Mouse (Mus musculus): Measurements from ENCODE around the gene Gm11564. TPM values are rescaled to one million over a fixed set of nuclear protein-coding genes. Genes with fewer than 3 reads are reported as not detected.
"Not testable (repeated sequence)": the region's sequence is repeated elsewhere in the genome, so short reads cannot be mapped to it uniquely, and the experiment has no call there.

Gm11564 gene
- not detected for total RNA-seq (2022)

DNA sequence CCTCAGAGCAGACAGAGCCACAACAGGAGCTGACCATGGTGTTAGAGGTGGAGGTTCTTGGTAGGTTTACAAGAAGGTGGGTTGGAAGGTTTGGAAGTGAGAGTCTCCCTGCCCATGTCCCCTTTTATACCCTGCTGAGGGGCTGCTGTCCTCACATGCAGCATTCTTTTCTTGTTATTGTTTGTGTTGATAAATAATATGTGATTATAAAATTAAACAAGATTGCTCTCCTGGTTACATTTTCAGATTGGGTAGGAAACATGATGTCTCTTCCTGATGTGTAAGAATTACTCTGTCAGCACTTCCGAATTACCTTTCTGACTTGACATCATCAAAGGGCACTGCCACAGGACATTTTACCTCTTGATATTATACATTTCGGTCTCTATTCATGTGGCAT lies at the start of gene Gm11564:
Gm11564 (minus strand) TSS at position 101 of the 400 bp plus-strand sequence.
- not testable (repeated sequence) for DNase-seq

DNA sequence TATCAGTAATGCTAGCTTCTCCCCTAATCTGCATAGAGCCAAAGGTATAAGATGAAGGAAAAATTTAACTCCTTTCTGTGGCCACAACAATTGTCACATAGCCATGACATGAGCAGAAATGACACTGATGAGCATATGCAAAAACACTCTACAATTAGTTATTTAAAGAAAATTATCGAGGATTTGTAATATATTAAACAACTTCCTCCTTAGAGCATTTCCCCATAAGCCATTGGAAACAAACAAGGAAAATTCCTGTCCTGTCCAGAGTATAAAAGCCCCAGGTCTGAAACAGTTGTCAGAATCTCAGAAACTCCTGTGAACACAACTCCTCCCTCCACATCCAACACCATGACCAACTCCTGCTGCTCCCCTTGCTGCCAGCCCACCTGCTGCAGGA lies 48.7 kb upstream of the Gm11564 start, which contains the start of gene Gm11559:
Gm11559 (plus strand) TSS at position 301 of the 400 bp plus-strand sequence.
- not testable (repeated sequence) for DNase-seq

DNA sequence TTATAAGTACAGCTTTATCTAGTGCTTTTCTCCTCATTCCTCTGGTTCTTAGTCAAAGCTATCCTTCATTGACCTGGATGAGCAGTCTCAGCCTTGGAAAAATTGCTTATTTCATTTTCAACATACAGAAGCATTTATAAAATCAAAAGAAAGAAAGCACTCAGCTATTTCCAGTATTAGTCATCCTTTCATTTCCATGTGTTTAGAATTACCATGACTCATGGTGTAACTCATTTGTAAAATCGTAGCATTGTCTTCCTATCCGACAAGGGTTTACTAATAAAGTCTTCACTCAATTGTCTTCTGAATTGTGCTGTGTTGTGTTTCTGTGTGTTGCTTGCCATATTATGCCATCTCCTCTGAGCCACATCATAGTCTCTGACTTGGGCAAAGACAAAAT lies 43.3 kb upstream of the Gm11564 start:
- no peak for DNase-seq

DNA sequence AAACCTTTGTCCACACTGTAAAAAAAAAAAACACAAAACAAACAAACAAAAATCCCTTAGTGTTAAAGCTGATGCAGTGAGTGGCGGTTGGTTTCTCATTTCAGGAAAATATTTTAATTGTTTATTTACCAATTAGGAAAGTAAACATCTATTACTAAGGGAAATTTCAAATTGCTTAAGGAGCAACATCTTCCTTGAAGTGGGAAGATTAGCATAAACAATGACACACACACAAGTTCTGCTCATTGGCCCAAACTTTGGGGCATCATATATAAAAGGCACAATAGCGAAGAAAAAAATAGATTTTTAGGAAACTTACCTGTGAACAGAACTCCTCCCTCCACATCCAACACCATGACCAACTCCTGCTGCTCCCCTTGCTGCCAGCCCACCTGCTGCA lies 42.2 kb upstream of the Gm11564 start, which contains the start of gene Gm11568:
Gm11568 (plus strand) TSS at position 301 of the 400 bp plus-strand sequence.
- no peak for DNase-seq

DNA sequence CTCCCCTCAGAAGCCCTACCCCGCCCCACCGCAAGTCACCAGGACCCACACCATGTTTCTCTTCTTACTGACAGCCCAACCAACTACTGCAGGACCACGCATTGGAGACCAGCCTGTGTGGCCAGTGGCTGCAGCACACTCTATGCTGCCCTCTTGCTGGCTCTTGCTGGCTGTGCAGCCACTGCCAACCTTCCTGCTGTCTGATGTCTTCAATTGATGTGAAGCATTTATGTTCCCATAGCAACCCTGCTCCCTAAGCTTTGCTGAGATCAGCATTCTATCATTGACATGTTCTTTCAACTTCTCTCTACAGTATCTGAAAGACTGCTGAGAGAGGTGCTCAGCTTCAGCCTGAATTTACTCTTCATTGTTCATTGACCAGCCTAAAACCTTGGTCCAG lies 38.7 kb upstream of the Gm11564 start:
- DNase-seq: peak; percentile 1

DNA sequence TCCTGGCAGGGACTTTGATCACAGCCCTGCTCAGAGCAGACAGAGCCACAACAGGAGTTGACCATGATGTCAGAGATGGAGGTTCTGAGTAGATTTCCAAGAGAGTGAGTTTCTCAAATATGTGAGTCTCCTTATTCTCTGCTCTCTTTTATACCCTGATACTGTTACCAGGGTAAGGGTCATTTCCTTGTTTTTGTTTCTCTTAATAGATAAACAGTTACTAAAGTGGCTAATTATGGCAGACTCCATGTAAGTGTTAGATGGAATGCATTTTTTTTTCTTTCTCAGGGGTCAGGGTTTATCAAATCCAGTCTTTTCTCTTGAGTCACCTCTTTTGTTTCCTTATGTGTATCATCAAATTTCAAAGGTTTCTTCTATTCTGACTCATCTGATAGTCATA lies 36.0 kb upstream of the Gm11564 start, which contains the start of gene Krtap4-16:
Krtap4-16 (minus strand) TSS at position 101 of the 400 bp plus-strand sequence.
- DNase-seq: no peak

DNA sequence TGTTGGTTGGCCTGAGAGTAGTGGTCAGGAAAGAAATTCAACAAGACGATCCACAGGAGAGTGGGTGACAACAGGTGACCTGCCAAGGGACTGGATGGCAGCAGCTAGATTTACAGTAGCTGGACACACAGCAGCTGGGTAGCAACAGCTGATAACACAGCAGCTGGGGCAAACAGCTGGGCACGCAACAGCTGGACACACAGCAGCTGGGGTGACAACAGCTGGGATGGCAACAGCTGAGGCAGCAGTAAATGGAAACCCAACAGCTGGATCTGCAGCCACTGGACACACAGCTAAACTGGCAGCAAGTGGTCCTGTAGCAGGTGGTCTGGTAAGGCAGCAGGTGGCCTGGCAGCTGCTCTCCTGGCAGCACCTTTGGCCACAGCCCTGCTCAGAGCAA lies 31.3 kb upstream of the Gm11564 start:
- no peak for DNase-seq

DNA sequence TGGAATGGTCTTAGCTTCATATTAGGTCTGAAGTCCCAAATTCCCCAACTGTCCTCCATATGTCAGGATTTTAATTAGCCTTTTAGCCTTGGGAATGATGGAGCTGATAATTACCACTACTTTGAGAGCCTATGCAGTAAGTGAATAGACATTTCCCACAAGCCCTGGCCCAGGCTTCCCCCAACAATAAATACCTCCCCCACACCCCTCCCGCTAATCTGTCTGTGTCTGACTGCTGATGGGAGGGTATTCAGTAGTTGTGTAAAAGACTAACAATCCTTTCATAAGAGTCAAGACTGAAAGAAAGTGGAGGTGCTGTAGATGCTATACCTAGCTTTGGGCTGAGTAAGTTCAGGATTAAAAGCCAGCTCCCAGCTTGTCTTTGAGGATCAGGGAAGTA lies 26.7 kb upstream of the Gm11564 start:
- no peak for DNase-seq

DNA sequence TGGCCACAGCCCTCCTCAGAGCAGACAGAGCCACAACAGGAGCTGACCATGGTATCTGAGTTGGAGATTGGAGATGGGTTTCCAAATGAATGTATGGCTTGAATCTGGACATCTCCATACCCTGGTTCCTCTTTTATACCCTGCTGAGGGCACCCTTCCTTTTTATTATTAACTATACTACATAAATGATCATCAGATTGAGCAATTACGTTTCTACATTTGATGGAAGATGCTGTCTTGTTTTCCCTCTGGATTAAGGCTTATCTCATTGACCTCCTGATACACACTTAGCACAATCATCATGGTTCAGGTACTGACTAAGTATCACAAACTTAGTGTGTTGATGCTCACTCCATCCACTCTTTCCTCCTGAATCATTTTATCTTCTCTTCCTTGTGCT lies 22.5 kb upstream of the Gm11564 start, which contains the start of gene 2300003K06Rik:
2300003K06Rik (minus strand) TSS at position 101 of the 400 bp plus-strand sequence.
- DNase-seq: no peak

DNA sequence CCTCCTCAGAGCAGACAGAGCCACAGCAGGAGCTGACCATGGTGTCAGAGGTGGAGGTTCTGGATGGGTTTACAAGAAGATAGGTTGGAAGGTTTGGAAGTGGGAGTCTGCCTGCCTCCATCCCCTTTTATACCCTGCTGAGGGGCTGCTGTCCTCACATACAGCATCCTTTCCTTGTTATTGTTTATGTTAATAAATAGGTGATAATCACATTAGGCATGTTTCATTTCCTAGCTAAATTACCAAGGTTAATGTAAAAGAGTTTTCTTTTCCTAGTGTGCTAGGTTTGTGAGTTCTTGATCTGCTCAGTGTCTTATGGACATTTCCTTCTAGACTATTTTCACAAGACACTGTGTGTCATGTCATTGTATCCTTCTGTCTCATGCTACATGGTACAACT lies 5.7 kb downstream of the Gm11564 start, which contains the start of gene Krtap4-13:
Krtap4-13 (minus strand) TSS at position 101 of the 400 bp plus-strand sequence.
- DNase-seq: not testable (repeated sequence)

DNA sequence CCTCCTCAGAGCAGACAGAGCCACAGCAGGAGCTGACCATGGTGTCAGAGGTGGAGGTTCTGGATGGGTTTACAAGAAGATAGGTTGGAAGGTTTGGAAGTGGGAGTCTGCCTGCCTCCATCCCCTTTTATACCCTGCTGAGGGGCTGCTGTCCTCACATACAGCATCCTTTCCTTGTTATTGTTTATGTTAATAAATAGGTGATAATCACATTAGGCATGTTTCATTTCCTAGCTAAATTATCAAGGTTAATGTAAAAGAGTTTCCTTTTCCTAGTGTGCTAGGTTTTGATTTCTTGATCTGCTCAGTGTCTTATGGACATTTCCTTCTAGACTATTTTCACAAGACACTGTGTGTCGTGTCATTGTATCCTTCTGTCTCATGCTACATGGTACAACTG lies 11.1 kb downstream of the Gm11564 start, which contains the start of gene Gm11554:
Gm11554 (minus strand) TSS at position 101 of the 400 bp plus-strand sequence.
- not testable (repeated sequence) for DNase-seq

DNA sequence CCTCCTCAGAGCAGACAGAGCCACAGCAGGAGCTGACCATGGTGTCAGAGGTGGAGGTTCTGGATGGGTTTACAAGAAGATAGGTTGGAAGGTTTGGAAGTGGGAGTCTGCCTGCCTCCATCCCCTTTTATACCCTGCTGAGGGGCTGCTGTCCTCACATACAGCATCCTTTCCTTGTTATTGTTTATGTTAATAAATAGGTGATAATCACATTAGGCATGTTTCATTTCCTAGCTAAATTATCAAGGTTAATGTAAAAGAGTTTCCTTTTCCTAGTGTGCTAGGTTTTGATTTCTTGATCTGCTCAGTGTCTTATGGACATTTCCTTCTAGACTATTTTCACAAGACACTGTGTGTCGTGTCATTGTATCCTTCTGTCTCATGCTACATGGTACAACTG lies 16.6 kb downstream of the Gm11564 start, which contains the start of gene Gm11569:
Gm11569 (minus strand) TSS at position 101 of the 400 bp plus-strand sequence.
- DNase-seq: not testable (repeated sequence)

DNA sequence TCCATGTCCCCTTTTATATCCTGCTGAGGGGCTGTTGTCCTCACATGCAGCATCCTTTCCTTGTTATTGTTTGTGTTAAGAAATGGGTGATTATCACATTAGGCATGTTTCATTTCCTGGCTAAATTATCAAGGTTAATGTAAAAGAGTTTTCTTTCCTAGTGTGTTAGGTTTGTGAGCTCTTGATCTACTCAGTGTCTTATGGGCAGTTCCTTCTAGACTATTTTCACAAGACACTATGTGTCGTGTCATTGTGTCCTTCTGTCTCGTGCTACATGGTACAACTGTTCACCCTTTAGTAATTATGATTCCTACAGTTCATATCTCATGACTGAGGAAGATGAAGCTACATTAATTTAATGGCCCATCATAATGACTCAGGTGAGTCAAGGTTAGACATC lies 22.1 kb downstream of the Gm11564 start, which contains the start of gene Gm11596:
Gm11596 (minus strand) TSS at position 101 of the 400 bp plus-strand sequence.
- DNase-seq: no peak

DNA sequence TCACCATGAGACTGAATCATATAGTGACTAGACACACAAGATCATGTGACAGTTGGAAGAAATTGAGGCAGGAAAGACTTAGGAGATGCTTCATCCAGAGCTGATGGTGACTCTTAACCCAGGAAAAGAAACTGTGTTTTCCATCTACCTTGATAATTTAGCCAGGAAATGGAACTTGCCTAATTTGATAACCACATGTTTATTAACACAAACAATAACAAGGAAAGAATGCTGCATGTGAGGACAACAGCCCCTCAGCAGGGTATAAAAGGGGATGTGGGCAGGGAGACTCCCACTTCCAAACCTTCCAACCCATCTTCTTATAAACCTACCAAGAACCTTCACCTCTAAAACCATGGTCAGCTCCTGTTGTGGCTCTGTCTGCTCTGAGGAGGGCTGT lies 30.6 kb downstream of the Gm11564 start, which contains the start of gene Krtap4-9:
Krtap4-9 (plus strand) TSS at position 301 of the 400 bp plus-strand sequence.
- not testable (repeated sequence) for DNase-seq

DNA sequence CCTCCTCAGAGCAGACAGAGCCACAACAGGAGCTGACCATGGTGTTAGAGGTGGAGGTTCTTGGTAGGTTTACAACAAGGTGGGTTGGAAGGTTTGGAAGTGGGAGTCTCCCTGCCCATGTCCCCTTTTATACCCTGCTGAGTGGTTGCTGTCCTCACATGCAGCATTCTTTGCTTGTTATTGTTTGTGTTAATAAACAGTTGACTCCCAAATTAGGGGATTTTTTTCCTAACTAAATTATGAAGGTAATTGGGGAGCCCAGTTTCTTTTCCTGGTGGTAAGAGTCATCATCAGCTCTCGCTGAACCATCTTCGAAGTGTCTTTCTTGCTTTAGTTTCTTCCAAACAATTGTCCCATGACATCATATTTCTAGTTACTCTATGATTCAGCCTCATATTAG lies 34.9 kb downstream of the Gm11564 start, which contains the start of gene Krtap4-8:
Krtap4-8 (minus strand) TSS at position 101 of the 400 bp plus-strand sequence.
- DNase-seq: no peak

DNA sequence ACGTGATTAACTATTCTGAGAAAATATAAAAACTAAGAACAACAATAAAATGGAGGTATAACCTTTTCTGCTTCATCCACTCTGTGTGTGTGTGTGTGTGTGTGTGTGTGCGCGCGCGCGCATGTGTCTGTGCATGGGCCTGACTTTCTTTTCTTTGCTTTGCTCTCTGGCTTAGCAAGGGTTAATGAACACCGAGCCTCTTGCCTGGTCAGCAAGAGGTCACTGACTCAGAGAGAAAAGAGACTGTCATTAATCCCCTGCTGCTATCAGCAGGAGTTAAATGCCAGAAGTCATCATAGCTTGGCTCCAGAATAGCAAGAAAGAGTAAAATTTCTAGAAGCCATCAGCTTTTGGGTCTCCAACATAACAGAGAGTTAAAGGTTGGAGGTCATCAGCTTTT lies 37.1 kb downstream of the Gm11564 start:
- no peak for DNase-seq

DNA sequence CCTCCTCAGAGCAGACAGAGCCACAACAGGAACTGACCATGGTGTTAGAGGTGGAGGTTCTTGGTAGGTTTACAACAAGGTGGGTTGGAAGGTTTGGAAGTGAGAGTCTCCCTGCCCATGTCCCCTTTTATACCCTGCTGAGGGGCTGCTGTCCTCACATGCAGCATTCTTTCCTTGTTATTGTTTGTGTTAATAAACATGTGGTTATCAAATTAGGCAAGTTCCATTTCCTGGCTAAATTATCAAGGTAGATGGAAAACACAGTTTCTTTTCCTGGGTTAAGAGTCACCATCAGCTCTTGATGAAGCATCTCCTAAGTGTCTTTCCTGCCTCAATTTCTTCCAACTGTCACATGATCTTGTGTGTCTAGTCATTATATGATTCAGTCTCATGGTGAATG lies 42.7 kb downstream of the Gm11564 start, which contains the start of gene Gm11595:
Gm11595 (minus strand) TSS at position 101 of the 400 bp plus-strand sequence.
- not testable (repeated sequence) for DNase-seq

DNA sequence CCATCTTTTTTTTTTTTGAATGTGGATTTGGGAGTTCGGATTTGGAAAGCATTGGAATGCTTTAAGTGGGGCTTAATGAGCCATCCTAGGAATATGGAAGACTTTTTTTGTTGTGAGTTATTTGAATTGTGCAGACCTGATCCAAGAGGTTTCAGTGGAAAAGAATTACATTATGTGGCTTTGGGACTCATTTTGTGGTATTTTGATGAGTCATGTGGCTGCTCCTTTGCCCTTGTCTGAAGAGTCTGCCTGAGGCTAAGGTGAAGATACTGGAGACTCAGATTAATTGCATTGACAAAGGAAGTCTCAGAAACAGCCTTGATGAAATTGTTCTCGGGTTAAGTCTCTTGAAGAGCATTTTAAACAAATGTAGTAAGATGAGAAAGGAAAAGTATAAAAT lies 47.1 kb downstream of the Gm11564 start:
- DNase-seq: no peak

Other genes starting within 250 kb of the Gm11564 start
- gene Krtap3-1, start 249.0 kb downstream of the Gm11564 start, total RNA-seq (2022): not detected
- not detected for gene Krtap1-5, start 234.7 kb downstream of the Gm11564 start, total RNA-seq (2022)
- gene Krtap1-4, start 232.0 kb downstream of the Gm11564 start, total RNA-seq (2022): not detected
- gene Krtap1-3, start 224.3 kb downstream of the Gm11564 start, total RNA-seq (2022): not detected
- gene Krtap9-3, start 217.6 kb downstream of the Gm11564 start, total RNA-seq (2022): not detected
- not detected for gene Gm11938, start 212.4 kb downstream of the Gm11564 start, total RNA-seq (2022)
- not detected for gene Gm11937, start 205.5 kb downstream of the Gm11564 start, total RNA-seq (2022)
- gene Krtap2-4, start 200.8 kb downstream of the Gm11564 start, total RNA-seq (2022): not detected
- gene Gm11562, start 195.2 kb downstream of the Gm11564 start, total RNA-seq (2022): not detected
- gene Krtap4-1, start 187.4 kb downstream of the Gm11564 start, total RNA-seq (2022): not detected
- gene Krtap4-2, start 180.6 kb downstream of the Gm11564 start, total RNA-seq (2022): not detected
- not detected for gene Krtap4-7, start 171.6 kb downstream of the Gm11564 start, total RNA-seq (2022)
- not detected for gene Gm11555, start 165.4 kb downstream of the Gm11564 start, total RNA-seq (2022)
- not detected for gene Gm11563, start 156.7 kb downstream of the Gm11564 start, total RNA-seq (2022)
- not detected for gene Krtap4-6, start 149.7 kb downstream of the Gm11564 start, total RNA-seq (2022)
- not detected for gene Gm14190, start 124.9 kb downstream of the Gm11564 start, total RNA-seq (2022)
- not detected for gene Gm14180, start 81.4 kb downstream of the Gm11564 start, total RNA-seq (2022)
- gene Gm11595, start 42.8 kb downstream of the Gm11564 start, total RNA-seq (2022): not detected
- gene Krtap4-8, start 35.0 kb downstream of the Gm11564 start, total RNA-seq (2022): not detected
- gene Krtap4-9, start 30.5 kb downstream of the Gm11564 start, total RNA-seq (2022): not detected
- not detected for gene Gm11596, start 22.2 kb downstream of the Gm11564 start, total RNA-seq (2022)
- gene Gm11569, start 16.7 kb downstream of the Gm11564 start, total RNA-seq (2022): not detected
- gene Gm11554, start 11.2 kb downstream of the Gm11564 start, total RNA-seq (2022): not detected
- gene Krtap4-13, start 5.8 kb downstream of the Gm11564 start, total RNA-seq (2022): not detected
- not detected for gene 2300003K06Rik, start 22.4 kb upstream of the Gm11564 start, total RNA-seq (2022)
- not detected for gene Krtap4-16, start 35.9 kb upstream of the Gm11564 start, total RNA-seq (2022)
- not detected for gene Gm11568, start 42.3 kb upstream of the Gm11564 start, total RNA-seq (2022)
- gene Gm11559, start 48.8 kb upstream of the Gm11564 start, total RNA-seq (2022): not detected
- gene Krtap9-1, start 57.7 kb upstream of the Gm11564 start, total RNA-seq (2022): not detected
- not detected for gene Gm11567, start 63.5 kb upstream of the Gm11564 start, total RNA-seq (2022)
- gene Krtap31-1, start 92.3 kb upstream of the Gm11564 start, total RNA-seq (2022): not detected
- not detected for gene Gm11565, start 99.1 kb upstream of the Gm11564 start, total RNA-seq (2022)
- gene Krtap31-2, start 120.6 kb upstream of the Gm11564 start, total RNA-seq (2022): not detected
- not detected for gene Krtap9-5, start 132.8 kb upstream of the Gm11564 start, total RNA-seq (2022)
- gene Krtap29-1, start 163.4 kb upstream of the Gm11564 start, total RNA-seq (2022): not detected
- gene Krtap16-1, start 170.9 kb upstream of the Gm11564 start, total RNA-seq (2022): not detected
- not detected for gene Krtap17-1, start 178.3 kb upstream of the Gm11564 start, total RNA-seq (2022)
- gene Krt33a, start 200.5 kb upstream of the Gm11564 start, total RNA-seq (2022): not detected
- not detected for gene Krt33b, start 214.2 kb upstream of the Gm11564 start, total RNA-seq (2022)
- gene Krt34, start 225.9 kb upstream of the Gm11564 start, total RNA-seq (2022): not detected
- not detected for gene Krt31, start 234.9 kb upstream of the Gm11564 start, total RNA-seq (2022)